Mouse (Mus musculus): ENCODE measurements around the gene Gm1043.

The Gm1043 gene

GRCm38 (mm10) chr5:37212938-37213708 is 128.0 kb downstream of the Gm1043 start:
- no peak for DNase-seq

- no peak for DNase-seq
Observed at GRCm38 (mm10) chr5:37213709-37214103, 128.5 kb downstream of the Gm1043 start.

GRCm38 (mm10) chr5:37214614-37215013 is 129.4 kb downstream of the Gm1043 start:
- no peak for DNase-seq

- no peak for DNase-seq
Observed at GRCm38 (mm10) chr5:37215276-37215675, 130.1 kb downstream of the Gm1043 start.

DNA sequence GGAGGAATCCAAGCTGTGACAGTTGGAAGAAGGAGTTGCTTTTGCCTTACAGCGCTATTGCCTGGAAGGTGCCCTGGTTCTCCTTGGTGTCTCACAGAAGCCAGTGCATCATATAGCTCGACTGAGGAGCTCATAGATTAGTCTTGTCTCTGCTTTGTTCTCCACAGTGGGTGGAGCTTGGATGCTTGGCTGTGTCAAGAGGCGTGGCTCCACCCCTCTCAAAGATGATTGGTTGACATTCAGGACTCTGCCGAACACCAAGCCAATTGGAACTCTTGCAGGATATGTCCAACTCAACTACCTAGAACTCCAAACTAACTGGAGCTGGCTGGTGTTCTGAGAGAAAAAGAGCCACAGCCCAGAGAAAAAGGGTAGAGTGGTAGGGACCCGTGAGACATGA is 134.4 kb downstream of the Gm1043 start:
- no peak for DNase-seq

DNA sequence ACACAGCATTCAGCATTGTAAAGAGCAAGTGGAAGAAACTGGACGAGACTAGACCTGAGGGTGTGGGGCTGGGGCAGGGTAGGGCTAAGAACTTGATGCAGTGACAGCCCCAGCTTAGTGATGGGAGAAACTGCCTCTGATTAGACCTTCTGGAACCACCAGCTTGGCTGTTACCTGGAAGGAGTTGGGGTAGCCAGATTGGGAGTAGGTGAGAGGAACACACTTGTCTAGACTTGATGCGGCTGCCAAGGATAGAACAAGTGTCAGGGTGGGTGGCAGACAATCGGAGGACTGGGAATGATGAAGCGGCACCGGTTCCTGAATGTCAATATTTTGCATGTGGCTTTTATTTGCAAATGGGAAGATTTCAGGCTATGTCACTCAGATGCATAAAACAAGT is 135.4 kb downstream of the Gm1043 start:
- no peak for DNase-seq

GRCm38 (mm10) chr5:37221563-37221962 is 136.4 kb downstream of the Gm1043 start:
- DNase-seq = peak; percentile 52

- DNase-seq = no peak
Observed at GRCm38 (mm10) chr5:37222316-37222715, 137.1 kb downstream of the Gm1043 start.

GRCm38 (mm10) chr5:37225708-37226107 is 140.5 kb downstream of the Gm1043 start:
- no peak for DNase-seq

DNA sequence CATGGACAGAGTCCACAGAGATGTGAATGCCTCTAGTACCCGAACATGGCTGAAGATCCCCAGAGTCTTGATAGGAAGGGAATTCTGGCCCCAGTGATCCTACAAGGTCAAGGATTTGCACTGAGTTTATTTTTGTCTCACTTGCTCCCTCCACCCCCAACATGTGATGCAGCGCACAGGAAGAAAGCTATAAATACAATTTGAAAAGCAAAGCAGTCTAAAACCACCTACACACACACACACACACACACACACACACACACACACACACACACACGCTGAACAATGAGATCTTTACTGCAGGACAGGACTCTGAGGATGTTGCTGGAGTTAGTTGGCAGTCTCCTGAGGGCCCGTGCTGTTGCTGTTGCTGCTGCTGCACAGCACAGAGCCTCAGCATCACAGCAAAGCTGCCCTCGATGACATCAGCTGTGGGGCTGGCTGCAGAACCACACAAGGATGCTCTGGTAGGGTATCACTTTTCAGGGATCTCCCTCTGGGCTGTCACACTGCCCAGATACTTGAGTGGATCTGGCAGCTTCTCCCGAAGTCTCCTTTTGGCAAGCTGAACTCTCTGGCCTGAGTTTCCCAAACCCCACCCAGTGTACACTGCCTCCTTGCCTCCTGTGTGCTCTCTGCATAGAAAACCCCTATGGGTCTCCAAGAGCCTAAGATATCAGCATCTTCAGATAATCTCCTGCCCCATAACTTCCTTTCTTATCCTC is 142.9 kb downstream of the Gm1043 start:
- DNase-seq = no peak

DNA sequence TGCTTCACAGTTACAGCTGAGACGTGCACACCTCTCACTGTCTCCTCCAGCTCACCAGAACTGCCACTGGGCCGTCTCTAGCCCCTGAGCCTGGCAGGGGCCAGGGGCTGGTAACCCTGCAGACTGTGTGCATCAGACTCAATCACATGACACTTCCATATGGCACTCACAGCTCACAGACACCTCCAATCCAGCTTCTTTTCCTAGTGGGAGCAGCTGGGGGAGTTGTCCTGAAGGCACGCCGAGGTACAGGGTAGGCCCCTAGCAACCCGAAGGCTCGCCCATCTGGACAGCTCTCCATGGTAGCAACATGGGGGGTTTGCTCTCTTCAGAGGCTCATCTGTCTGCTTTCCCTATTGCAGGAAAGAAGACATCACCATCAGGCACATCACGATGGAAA is 143.7 kb downstream of the Gm1043 start:
- peak; percentile 17 for DNase-seq

- no peak for DNase-seq
Observed at GRCm38 (mm10) chr5:37233010-37233557, 147.9 kb downstream of the Gm1043 start.

DNA sequence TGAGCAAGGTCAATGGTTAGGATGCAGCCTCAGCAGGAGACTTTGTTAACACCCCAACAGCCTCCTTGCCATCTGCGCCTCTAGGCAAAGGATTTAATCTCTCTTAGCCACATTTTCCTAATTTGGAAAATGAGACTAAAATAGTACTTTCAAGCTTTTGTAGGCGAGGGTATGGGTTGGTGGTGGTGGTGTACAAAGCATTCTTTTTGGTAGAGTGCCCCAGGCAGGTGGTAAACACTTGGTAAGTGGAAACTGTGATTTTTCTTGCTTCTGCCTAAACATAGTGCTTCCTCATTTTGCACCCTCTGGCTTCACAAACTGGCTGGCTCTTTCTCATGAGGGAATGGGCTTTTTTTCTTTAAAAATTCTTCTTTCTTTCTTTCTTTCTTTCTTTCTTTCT is 153.5 kb downstream of the Gm1043 start:
- no peak for DNase-seq

DNA sequence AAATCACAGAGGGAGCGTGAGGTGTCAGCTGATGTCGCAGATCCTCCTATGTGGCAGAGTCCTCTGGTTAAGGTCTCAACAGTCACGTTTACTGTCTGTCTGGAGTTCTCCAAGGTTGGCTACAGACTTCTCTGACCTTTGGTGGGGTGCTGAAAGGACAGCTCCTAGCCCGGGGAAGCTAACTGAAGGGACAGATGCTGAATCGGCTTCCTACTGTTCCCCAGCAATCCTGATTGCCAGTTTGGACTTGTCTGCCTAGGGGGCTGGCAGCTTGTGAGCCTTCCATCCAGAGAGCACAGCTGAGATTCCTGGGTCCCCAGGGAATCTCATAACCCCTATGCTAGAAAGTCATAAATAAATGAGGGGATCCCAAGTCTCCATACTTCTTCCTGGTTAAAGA is 155.4 kb downstream of the Gm1043 start:
- peak; percentile 75 for DNase-seq

GRCm38 (mm10) chr5:37241224-37241623 is 156.1 kb downstream of the Gm1043 start:
- DNase-seq = no peak

GRCm38 (mm10) chr5:37241651-37242151 is 156.5 kb downstream of the Gm1043 start, which contains the start of gene Crmp1:
Gene Crmp1 (plus strand): TSS chr5:37241940.
- peak; percentile 91 for DNase-seq

DNA sequence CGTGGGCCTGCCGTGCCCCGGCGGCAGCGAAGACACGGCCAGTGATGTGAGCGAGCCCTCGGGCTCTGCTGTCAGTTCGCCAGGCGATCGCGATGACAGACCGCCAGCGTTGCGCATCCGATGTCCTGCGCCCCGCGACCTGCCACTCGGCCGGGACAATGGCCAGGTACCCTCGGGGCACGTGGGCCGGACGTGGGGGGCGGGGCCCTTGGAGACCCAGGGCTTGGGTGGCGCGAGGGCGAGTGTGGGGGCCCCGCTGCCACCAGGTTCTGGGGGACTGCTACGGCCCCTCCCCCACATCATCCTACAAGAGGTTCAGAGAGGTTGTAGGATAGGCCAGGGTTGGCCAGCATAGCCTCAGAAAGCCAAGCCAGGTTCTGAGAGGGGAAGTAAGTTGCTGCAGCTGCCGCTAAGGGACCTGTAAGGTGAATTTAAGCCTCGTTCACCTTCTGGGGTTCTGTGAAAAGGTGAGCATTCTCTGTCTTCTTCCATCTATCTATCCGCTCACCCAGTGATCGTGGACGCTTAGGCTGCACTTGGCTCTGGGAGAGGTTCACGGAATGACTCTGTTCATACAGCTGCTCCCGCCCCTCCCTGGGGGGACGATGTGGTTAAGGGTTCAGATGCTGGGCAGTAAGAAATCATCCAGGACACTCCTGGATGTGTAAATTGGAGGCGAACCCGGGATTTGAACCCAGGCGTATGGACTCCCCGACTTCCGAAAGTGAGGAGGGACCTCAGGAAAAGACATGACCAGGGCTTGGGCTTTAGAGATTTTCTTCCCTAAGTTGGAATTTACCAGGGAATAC is 157.4 kb downstream of the Gm1043 start:
- DNase-seq = no peak

GRCm38 (mm10) chr5:37243169-37243886 is 158.2 kb downstream of the Gm1043 start:
- DNase-seq = peak; percentile 85

- DNase-seq = peak; percentile 79
Observed at GRCm38 (mm10) chr5:37244161-37244560, 159.0 kb downstream of the Gm1043 start.

- no peak for DNase-seq
Observed at GRCm38 (mm10) chr5:37244666-37245242, 159.6 kb downstream of the Gm1043 start.

DNA sequence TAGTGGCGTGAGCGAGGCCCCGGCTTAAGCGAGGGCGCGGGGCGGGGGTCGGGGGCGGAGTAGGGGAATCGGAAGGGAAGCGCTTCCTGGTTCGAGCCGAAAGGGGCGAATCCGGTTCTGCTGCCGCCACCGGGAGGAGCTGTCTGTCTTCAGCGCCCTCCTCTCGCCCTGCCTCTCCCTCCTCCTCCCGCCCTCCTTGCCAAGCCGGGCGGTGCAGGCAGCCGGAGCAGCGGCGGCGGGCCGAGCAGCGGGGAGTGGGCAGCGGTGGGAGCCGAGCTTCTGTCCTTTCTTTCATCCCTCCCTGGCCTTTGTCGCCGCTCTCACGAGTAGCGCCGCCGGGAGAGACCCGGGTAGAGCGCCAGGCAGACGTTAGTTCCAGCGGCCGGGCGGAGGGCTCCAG is 160.5 kb downstream of the Gm1043 start:
- peak; percentile 87 for DNase-seq

All from embryo, embryonic 11 days (tissue).